Mouse (Mus musculus): ENCODE measurements around the gene Car5a. TPM values are rescaled to one million over a fixed set of nuclear protein-coding genes. Genes with fewer than 3 reads are reported as not detected.
A peak's percentile ranks its signal among the peaks of the same experiment; 100 is the strongest.

Gene Car5a
- polyA plus RNA-seq, 1 experiment from 2014 or later = not detected

DNA sequence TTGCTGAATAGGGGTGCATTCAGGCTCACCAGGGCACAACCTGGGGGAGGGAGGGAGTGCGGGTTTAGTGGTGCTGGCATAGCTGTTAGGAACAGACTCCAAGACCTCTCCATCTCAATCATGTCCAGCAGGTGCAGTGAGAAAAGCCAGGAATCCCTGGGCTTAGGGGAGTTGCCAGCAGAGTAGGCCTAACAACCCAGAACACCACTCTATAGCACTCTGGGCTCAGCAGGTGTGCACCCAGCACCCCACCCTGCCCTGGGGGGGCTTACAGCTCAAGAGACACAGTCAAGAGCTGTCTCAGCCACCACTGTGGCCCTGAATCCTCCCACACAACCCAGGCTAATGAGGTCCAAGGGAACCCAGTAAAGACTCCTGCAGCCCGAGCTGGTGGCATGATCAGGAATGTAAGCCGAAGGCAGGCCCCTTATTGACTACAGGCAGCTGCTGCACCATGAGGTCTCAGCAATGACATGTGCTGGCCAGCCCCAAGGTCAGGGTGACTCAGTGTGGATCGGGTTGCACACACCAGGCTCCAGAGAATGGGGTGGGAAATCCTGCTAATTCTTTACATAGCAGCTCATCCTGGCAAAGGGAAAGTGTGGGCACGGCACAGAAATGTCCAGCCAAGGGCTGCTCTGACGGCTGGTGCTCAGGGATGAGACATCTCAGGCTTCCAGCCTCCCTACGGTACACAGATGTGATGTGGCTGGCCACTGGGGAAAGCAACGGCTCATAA is 43.0 kb downstream of the Car5a start:
- H3K4me1 ChIP-seq (ENCODE audit: control insufficient read depth, insufficient read depth, low read length) = peaks cover 42% of the 10 kb centered on the region
- no peaks in the 10 kb centered on the region for H3K9me3 ChIP-seq (ENCODE audit: control insufficient read depth, low read length)
- DNase-seq = no peak
- ATAC-seq (ENCODE audit: low FRiP score, low TSS enrichment) = no peak
- H3K9ac ChIP-seq (replicated peaks; ENCODE audit: low read length) = no peak overlapping the region; the same call in 1 of the 2 replicates
- no peak overlapping the region for H3K4me2 ChIP-seq (ENCODE audit: low read length)
- H3K4me3 ChIP-seq (replicated peaks; ENCODE audit: low read depth, low read length) = no peak overlapping the region
- no peaks in the 10 kb centered on the region for H3K36me3 ChIP-seq (ENCODE audit: control insufficient read depth, insufficient read depth, low read length)
- WGBS = 61% methylated on average over 8 of the region's 8 CpGs
- no peak overlapping the region for H3K27ac ChIP-seq (replicated peaks; ENCODE audit: low read depth, low read length)
- 0 out of 2 replicates have a peak, but pooled peaks cover 4% of the 10 kb centered on the region for H3K27me3 ChIP-seq (ENCODE audit: control insufficient read depth, insufficient read depth, low read length)

DNA sequence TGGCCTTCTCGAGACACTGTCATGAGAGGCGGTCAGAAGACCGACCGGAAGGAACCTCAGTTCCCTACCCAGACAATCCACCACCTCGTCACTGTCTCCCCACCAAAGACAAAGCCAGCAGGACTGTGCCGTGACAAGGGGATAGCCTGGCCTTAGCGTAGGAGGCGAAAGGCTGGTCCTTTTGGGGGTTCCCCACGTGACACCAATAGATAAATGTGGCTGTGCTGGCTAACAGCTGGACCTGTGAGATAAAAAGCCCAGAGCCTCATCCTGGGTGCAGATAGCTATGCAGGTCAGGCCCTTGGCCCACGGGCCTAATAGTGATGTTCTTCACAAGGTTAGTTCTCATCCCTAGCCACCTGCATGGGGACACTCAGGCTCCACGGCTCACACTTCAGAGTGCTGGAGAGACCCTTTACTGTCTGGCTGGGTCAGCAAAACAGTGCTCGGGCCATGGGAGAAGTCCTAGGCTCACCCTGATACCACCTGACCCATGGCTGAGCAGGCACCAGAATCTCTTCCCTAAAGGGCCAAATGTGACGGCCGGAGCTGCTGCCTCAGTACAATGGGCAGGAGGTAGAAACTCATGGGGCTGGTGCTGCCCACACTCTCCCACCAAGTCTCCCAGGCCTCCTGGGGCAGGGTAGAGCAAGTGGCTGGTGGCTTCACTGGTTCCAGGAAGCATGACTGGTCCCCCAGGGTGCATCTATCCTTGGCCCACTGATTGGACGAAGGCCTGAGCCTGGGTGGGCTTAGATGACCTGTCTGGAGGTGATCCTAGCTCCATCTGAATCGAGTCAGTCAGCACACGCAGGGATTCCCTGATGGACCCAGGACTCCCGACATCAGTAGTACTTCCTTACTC is 45.3 kb downstream of the Car5a start:
- no peak overlapping the region; the same call in 1 of the 2 replicates for H3K9ac ChIP-seq (replicated peaks; ENCODE audit: low read length)
- no peaks in the 10 kb centered on the region for H3K27me3 ChIP-seq (ENCODE audit: control insufficient read depth, insufficient read depth, low read length)
- H3K4me3 ChIP-seq (replicated peaks; ENCODE audit: low read depth, low read length) = no peak overlapping the region
- no peaks in the 10 kb centered on the region for H3K9me3 ChIP-seq (ENCODE audit: control insufficient read depth, low read length)
- H3K4me1 ChIP-seq (ENCODE audit: control insufficient read depth, insufficient read depth, low read length) = peaks cover 33% of the 10 kb centered on the region
- H3K36me3 ChIP-seq (ENCODE audit: control insufficient read depth, insufficient read depth, low read length) = no peaks in the 10 kb centered on the region
- 0 out of 2 replicates have a peak overlapping the region, but pooled peaks have one; percentile 8 for H3K27ac ChIP-seq (replicated peaks; ENCODE audit: low read depth, low read length)
- DNase-seq = no peak
- no peak for ATAC-seq (ENCODE audit: low FRiP score, low TSS enrichment)
- WGBS = 61% methylated on average over 18 of the region's 18 CpGs
- H3K4me2 ChIP-seq (ENCODE audit: low read length) = peak overlapping the region; percentile 31; the same call in 1 of the 2 replicates

DNA sequence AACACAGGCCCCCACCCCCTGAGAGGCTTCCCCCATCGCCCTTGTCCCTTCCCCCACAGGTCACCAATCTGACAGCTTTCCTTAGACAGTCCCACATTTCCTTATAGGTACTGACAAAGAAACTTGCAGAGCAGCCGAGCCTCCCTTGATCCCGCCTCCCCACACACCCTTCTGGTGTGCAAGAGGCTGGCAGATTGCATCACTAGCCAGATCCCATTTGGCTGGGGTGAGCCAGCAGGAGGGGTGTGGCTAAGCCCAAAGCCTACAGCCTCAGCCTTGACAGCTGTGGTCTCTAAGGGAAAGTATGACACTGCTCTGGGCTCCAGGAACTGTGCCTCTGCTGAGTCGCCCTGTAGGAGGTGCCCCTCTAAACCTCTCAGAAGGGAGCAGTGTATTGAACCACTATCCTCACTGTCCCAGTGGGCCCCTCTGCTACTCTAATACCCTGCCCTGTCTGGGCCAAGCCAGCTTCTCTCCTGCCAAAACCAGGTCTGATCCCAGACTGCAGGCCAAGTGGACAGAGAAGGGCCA is 46.2 kb downstream of the Car5a start:
- peak overlapping the region; percentile 43 for H3K9ac ChIP-seq (replicated peaks; ENCODE audit: low read length)

DNA sequence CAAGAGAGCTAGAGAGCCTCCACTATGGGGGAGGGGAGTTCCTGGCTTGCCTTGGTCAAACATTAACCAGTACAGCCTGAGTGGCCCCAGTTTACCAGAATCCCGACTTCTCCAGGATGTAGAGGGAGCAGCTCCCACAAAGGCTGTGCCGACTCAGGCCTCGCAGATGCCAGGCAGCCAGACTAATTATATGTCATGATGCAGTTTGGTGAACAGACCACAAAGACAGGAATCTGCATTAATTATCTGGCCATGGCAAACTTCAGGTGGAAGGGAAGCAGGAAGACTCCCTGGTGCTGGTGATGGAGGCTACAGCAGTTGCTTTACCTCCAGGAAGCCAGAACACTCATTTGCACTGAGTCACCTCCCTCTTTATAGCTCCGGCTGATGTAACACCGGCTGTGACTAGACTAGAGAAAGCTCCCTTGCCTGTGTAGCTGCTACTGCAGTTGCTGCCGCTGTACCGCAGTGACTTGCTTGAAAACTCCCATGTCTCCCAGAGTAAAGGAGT is 46.8 kb downstream of the Car5a start:
- WGBS = 17% methylated on average over 7 of the region's 7 CpGs
- no peak overlapping the region for H3K4me3 ChIP-seq (replicated peaks; ENCODE audit: low read depth, low read length)
- no peaks in the 10 kb centered on the region for H3K36me3 ChIP-seq (ENCODE audit: control insufficient read depth, insufficient read depth, low read length)
- H3K27me3 ChIP-seq (ENCODE audit: control insufficient read depth, insufficient read depth, low read length) = no peaks in the 10 kb centered on the region
- H3K9me3 ChIP-seq (ENCODE audit: control insufficient read depth, low read length) = no peaks in the 10 kb centered on the region
- H3K9ac ChIP-seq (replicated peaks; ENCODE audit: low read length) = peak overlapping the region; percentile 43; the same call in 1 of the 2 replicates
- DNase-seq = peak; percentile 53
- ATAC-seq (ENCODE audit: low FRiP score, low TSS enrichment) = peak; percentile 49; the same call in 1 of the 2 replicates
- H3K4me1 ChIP-seq (ENCODE audit: control insufficient read depth, insufficient read depth, low read length) = peaks cover 33% of the 10 kb centered on the region
- H3K4me2 ChIP-seq (ENCODE audit: low read length) = peak overlapping the region; percentile 31
- H3K27ac ChIP-seq (replicated peaks; ENCODE audit: low read depth, low read length) = peak overlapping the region; percentile 80

More for the DNA sequence above, 46.2 kb downstream of the Car5a start:
- Histone ChIP-seq H3K4me2 (ENCODE audit: low read length) (peak overlapping the region; percentile 31), H3K4me1 (ENCODE audit: control insufficient read depth, insufficient read depth, low read length) (peaks cover 33% of the 10 kb centered on the region), H3K4me3 (replicated peaks; ENCODE audit: low read depth, low read length) (no peak overlapping the region), H3K36me3 (ENCODE audit: control insufficient read depth, insufficient read depth, low read length) (no peaks in the 10 kb centered on the region), H3K9me3 (ENCODE audit: control insufficient read depth, low read length) (no peaks in the 10 kb centered on the region), H3K27me3 (ENCODE audit: control insufficient read depth, insufficient read depth, low read length) (no peaks in the 10 kb centered on the region), H3K27ac (replicated peaks; ENCODE audit: low read depth, low read length) (peak overlapping the region; percentile 80)
- peak; percentile 77 for ATAC-seq (ENCODE audit: low FRiP score, low TSS enrichment)
- DNase-seq = peak; percentile 72
- 8% methylated on average over 4 of the region's 4 CpGs for WGBS

DNA sequence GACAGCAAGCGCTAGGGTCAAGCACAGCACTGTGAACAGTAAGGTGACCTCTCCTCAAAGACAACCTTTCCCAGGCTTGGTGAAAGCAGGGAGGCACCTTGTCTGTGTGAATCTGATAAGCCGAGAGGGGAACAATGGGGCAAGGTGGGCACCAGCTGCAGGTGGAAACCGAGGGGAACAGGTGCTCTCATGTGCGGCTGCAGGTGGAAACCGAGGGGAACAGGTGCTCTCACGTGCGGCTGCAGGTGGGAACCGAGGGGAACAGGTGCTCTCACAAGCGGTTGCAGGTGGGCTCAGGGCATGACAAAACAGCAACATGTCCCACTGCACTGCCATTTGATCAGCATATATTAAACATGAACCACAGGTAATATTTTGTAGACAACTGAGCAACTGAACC is 47.5 kb downstream of the Car5a start:
- H3K36me3 ChIP-seq (ENCODE audit: control insufficient read depth, insufficient read depth, low read length) = no peaks in the 10 kb centered on the region
- no peak for ATAC-seq (ENCODE audit: low FRiP score, low TSS enrichment)
- whole genome bisulfite sequencing = 77% methylated on average over 9 of the region's 9 CpGs
- no peak for DNase-seq
- H3K9me3 ChIP-seq (ENCODE audit: control insufficient read depth, low read length) = no peaks in the 10 kb centered on the region
- no peak overlapping the region for H3K4me3 ChIP-seq (replicated peaks; ENCODE audit: low read depth, low read length)
- H3K4me2 ChIP-seq (ENCODE audit: low read length) = 0 out of 2 replicates have a peak overlapping the region, but pooled peaks have one; percentile 3
- peaks cover 33% of the 10 kb centered on the region for H3K4me1 ChIP-seq (ENCODE audit: control insufficient read depth, insufficient read depth, low read length)
- no peaks in the 10 kb centered on the region for H3K27me3 ChIP-seq (ENCODE audit: control insufficient read depth, insufficient read depth, low read length)
- H3K9ac ChIP-seq (replicated peaks; ENCODE audit: low read length) = no peak overlapping the region
- no peak overlapping the region for H3K27ac ChIP-seq (replicated peaks; ENCODE audit: low read depth, low read length)

DNA sequence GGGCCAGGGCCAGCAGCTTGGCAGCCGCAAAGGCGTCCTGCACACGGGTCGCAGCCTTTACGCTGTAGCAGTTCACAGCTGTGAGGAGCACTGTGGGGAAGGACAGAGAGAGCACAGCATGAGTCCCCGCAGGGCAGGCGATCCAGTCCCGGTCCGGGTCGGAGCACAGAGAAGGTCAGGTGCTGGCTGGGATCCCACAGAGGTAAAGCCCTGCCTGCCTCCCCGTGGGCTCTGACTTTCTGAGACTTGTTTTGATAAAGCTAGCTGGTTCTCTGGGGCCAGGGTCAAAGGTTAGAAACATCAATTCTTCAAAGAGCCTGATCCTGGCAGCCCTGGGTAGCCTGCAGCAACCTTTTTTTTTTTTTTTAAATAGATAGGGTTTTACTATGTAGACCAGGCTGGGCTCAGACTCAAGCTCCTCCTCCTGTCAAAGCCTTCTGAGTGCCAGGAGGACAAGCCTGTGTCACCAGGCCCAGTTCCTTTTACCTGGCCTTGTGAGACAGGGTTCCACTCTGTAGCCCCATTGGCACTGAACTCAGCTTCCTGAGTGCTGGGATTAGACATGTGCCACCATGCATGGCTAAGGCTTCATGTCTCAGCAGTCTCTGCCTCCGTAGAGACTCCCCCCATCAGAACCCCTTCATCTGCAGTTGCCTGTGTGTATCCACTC is 48.1 kb downstream of the Car5a start:
- H3K4me3 ChIP-seq (replicated peaks; ENCODE audit: low read depth, low read length) = no peak overlapping the region
- H3K4me2 ChIP-seq (ENCODE audit: low read length) = no peak overlapping the region
- DNase-seq (no peak), ATAC-seq (ENCODE audit: low FRiP score, low TSS enrichment) (no peak)
- 21% methylated on average over 12 of the region's 12 CpGs for WGBS
- peak overlapping the region; percentile 12; the same call in 1 of the 2 replicates for H3K9ac ChIP-seq (replicated peaks; ENCODE audit: low read length)
- H3K27me3 ChIP-seq (ENCODE audit: control insufficient read depth, insufficient read depth, low read length) = no peaks in the 10 kb centered on the region
- peaks cover 33% of the 10 kb centered on the region for H3K4me1 ChIP-seq (ENCODE audit: control insufficient read depth, insufficient read depth, low read length)
- H3K27ac ChIP-seq (replicated peaks; ENCODE audit: low read depth, low read length) = no peak overlapping the region
- H3K36me3 ChIP-seq (ENCODE audit: control insufficient read depth, insufficient read depth, low read length) = no peaks in the 10 kb centered on the region; the same call in 1 of the 2 replicates
- H3K9me3 ChIP-seq (ENCODE audit: control insufficient read depth, low read length) = no peaks in the 10 kb centered on the region

DNA sequence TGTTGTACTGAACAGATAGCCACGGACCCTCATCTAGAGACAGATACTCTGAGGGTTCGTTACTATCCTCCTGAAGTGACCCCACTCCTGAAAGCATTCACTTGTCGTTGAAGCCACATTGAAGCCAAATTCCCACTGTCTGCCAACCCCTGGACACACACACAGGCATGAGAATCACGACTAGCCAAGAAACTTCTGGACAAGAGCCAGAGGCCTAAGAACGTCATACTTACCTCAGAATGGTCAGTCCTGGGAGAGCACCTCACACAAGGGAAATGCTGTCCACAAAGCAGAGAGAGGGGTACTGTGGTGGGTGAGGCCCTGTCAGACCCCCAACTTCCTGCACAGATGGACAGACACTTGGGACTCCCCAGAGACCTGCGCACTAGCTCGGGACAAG is 48.8 kb downstream of the Car5a start:
- H3K9ac ChIP-seq (replicated peaks; ENCODE audit: low read length) = 0 out of 2 replicates have a peak overlapping the region, but pooled peaks have one; percentile 12
- no peak overlapping the region for H3K27ac ChIP-seq (replicated peaks; ENCODE audit: low read depth, low read length)
- H3K4me1 ChIP-seq (ENCODE audit: control insufficient read depth, insufficient read depth, low read length) = peaks cover 33% of the 10 kb centered on the region
- H3K4me3 ChIP-seq (replicated peaks; ENCODE audit: low read depth, low read length) = no peak overlapping the region
- no peak overlapping the region for H3K4me2 ChIP-seq (ENCODE audit: low read length)
- no peaks in the 10 kb centered on the region; the same call in 1 of the 2 replicates for H3K36me3 ChIP-seq (ENCODE audit: control insufficient read depth, insufficient read depth, low read length)
- DNase-seq (no peak), ATAC-seq (ENCODE audit: low FRiP score, low TSS enrichment) (no peak)
- no peaks in the 10 kb centered on the region for H3K9me3 ChIP-seq (ENCODE audit: control insufficient read depth, low read length)
- 74% methylated on average over 7 of the region's 7 CpGs for WGBS
- H3K27me3 ChIP-seq (ENCODE audit: control insufficient read depth, insufficient read depth, low read length) = no peaks in the 10 kb centered on the region

DNA sequence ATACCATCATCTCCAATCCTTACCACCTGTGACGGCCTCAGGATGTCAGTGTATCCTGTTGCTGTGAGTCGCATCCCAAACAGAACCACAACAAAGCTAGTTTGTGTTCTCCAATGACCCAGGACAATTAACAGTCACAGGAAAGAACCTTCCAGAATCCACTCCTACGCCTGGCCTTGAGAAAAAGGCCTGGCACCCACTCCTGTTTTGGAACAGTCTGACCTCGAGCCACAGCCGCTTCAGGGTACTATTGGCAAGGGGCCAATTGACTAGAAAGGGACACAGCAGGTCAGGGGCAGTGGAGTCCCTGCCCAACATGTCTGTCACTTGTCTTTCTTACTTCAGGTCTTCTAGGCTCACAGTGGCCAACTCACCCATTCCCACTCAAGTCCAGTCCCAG is 51.8 kb downstream of the Car5a start:
- Histone ChIP-seq H3K27me3 (ENCODE audit: control insufficient read depth, insufficient read depth, low read length) (no peaks in the 10 kb centered on the region), H3K4me2 (ENCODE audit: low read length) (no peak overlapping the region), H3K36me3 (ENCODE audit: control insufficient read depth, insufficient read depth, low read length) (peaks cover under 1% of the 10 kb centered on the region), H3K9ac (replicated peaks; ENCODE audit: low read length) (no peak overlapping the region), H3K9me3 (ENCODE audit: control insufficient read depth, low read length) (no peaks in the 10 kb centered on the region), H3K27ac (replicated peaks; ENCODE audit: low read depth, low read length) (no peak overlapping the region), H3K4me1 (ENCODE audit: control insufficient read depth, insufficient read depth, low read length) (peaks cover 17% of the 10 kb centered on the region), H3K4me3 (replicated peaks; ENCODE audit: low read depth, low read length) (no peak overlapping the region)
- 86% methylated on average over 5 of the region's 5 CpGs for whole genome bisulfite sequencing
- ATAC-seq (ENCODE audit: low FRiP score, low TSS enrichment) = no peak
- DNase-seq = no peak

All from midbrain, embryonic 14.5 days (tissue).